Mouse (Mus musculus) embryonic facial prominence, embryonic 14.5 days (tissue): ENCODE measurements around the gene Ankrd36. TPM values are rescaled to one million over a fixed set of nuclear protein-coding genes. Genes with fewer than 3 reads are reported as not detected.

Experiments
- ATAC-seq: fragments of 200-750 bp; cut with Nextera tagmentation; 2 replicates; pipeline ENCODE4 v1.8.0; 2017; ENCODE audit warnings: low read depth, moderate number of reproducible peaks, moderate TSS enrichment
- DNase-seq: peaks from one replicate; pipeline ENCODE4 v3.0.0-alpha.2; 2015; ENCODE audit warnings: low spot score
- H3K27ac ChIP-seq: fragments of 300-500 bp; sonication (generic); replicated peaks from 2 replicates; pipeline ENCODE4 v1.5.1; 2014; ENCODE audit warnings: low read depth, mild to moderate bottlenecking, low read length, moderate library complexity
- H3K27me3 ChIP-seq: fragments of 300-500 bp; sonication (generic); replicated peaks from 2 replicates; pipeline ENCODE4 v1.6.1; 2014; ENCODE audit warnings: low read length; ENCODE audit not compliant: control insufficient read depth, insufficient read depth
- H3K36me3 ChIP-seq: fragments of 300-500 bp; sonication (generic); 2 replicates; pipeline ENCODE4 v1.6.1; 2014; ENCODE audit warnings: low read length, mixed read lengths; ENCODE audit not compliant: control insufficient read depth, insufficient read depth
- H3K4me1 ChIP-seq: fragments of 300-500 bp; sonication (generic); 2 replicates; pipeline ENCODE4 v1.6.1; 2014; ENCODE audit warnings: antibody characterized with exemption, low read length; ENCODE audit not compliant: control insufficient read depth, insufficient read depth
- H3K4me2 ChIP-seq: fragments of 300-500 bp; sonication (generic); 2 replicates; pipeline ENCODE4 v1.6.1; 2014; ENCODE audit warnings: low read depth, mild to moderate bottlenecking, low read length, moderate library complexity, mixed read lengths
- H3K4me3 ChIP-seq: fragments of 300-500 bp; sonication (generic); 2 replicates; pipeline ENCODE4 v1.5.1; 2014; ENCODE audit warnings: low read depth, mild to moderate bottlenecking, low read length
- H3K9ac ChIP-seq: fragments of 300-500 bp; sonication (generic); 2 replicates; pipeline ENCODE4 v1.6.1; 2014; ENCODE audit warnings: low read depth, mild to moderate bottlenecking, low read length, moderate library complexity, mixed read lengths
- H3K9me3 ChIP-seq: fragments of 300-500 bp; sonication (generic); 2 replicates; pipeline ENCODE4 v1.6.1; 2016; ENCODE audit warnings: low read length; ENCODE audit not compliant: control insufficient read depth
- WGBS: fragments of 180-500 bp; shearing (Covaris S2); extraction: QIAGEN DNeasy Blood & Tissue Kit; methylation state at CpG from one replicate; pipeline ENCODE4 v1.1.7; 2014; 5-methylcytosine and 5-hydroxymethylcytosine counted together
- polyA plus RNA-seq: library from polyadenylated mRNA; unstranded; fragments of >200 nt; fragmentation: Nextera tagmentation; extraction: Ambion mirVana; gene quantifications from 2 replicates; pipeline ENCODE4 v1.2.1, GENCODE M21; 2014

Gene Ankrd36
- not detected in 2 replicates for polyA plus RNA-seq

GRCm38 (mm10) chr11:5569474-5569873 is at the start of gene Ankrd36:
Gene Ankrd36, plus strand, starts transcription at chr11:5569684.
- Histone ChIP-seq H3K4me1 (no peaks in the 10 kb centered on the region), H3K36me3 (no peaks in the 10 kb centered on the region), H3K9ac (no peak within 1 kb of the TSS), H3K27ac (no peak within 1 kb of the TSS), H3K4me2 (no peak within 1 kb of the TSS), H3K27me3 (no peaks in the 10 kb centered on the region), H3K9me3 (no peaks in the 10 kb centered on the region), H3K4me3 (no peak within 1 kb of the TSS)
- DNase-seq, result no peak
- ATAC-seq, result no peak
- WGBS, result 84% methylated on average over 12 of the region's 12 CpGs

- ATAC-seq, result peak; percentile 98
- peak within 1 kb of the TSS; percentile 93 for H3K27ac ChIP-seq
- peaks cover 12% of the 10 kb centered on the region for H3K4me1 ChIP-seq
- DNase-seq, result peak; percentile 98
- H3K4me3 ChIP-seq, result peak within 1 kb of the TSS; percentile 85
- H3K36me3 ChIP-seq, result peaks cover 35% of the 10 kb centered on the region
- H3K27me3 ChIP-seq, result no peaks in the 10 kb centered on the region
- H3K9me3 ChIP-seq, result no peaks in the 10 kb centered on the region
- WGBS, result 0% methylated on average over 32 of the region's 72 CpGs
- H3K4me2 ChIP-seq, result peak within 1 kb of the TSS; percentile 68
- H3K9ac ChIP-seq, result peak within 1 kb of the TSS; percentile 96
These were observed 48.8 kb upstream of the Ankrd36 start, which contains the start of gene Xbp1 for GRCm38 (mm10) chr11:5520412-5521265. Gene Xbp1, plus strand, starts transcription at chr11:5520659.

- Histone ChIP-seq H3K9ac (peak overlapping the region; percentile 96), H3K4me2 (peak overlapping the region; percentile 68), H3K27ac (peak overlapping the region; percentile 93), H3K27me3 (no peaks in the 10 kb centered on the region), H3K4me3 (peak overlapping the region; percentile 85), H3K36me3 (peaks cover 40% of the 10 kb centered on the region), H3K4me1 (peaks cover 12% of the 10 kb centered on the region), H3K9me3 (no peaks in the 10 kb centered on the region)
- ATAC-seq (peak; percentile 27; the same call in 1 of the 2 replicates), DNase-seq (no peak)
- WGBS, result 0% methylated on average over 9 of the region's 13 CpGs
These were observed 48.3 kb upstream of the Ankrd36 start for GRCm38 (mm10) chr11:5521266-5521515.

- H3K9me3 ChIP-seq, result no peaks in the 10 kb centered on the region
- H3K9ac ChIP-seq, result peak overlapping the region; percentile 96
- no peaks in the 10 kb centered on the region for H3K27me3 ChIP-seq
- peaks cover 45% of the 10 kb centered on the region for H3K36me3 ChIP-seq
- WGBS, result under 1% methylated on average over 32 of the region's 34 CpGs
- DNase-seq, result peak; percentile 88
- H3K4me1 ChIP-seq, result peaks cover 12% of the 10 kb centered on the region
- peak; percentile 34; the same call in 1 of the 2 replicates for ATAC-seq
- peak overlapping the region; percentile 93 for H3K27ac ChIP-seq
- peak overlapping the region; percentile 68 for H3K4me2 ChIP-seq
- peak overlapping the region; percentile 85 for H3K4me3 ChIP-seq
These were observed 47.8 kb upstream of the Ankrd36 start for GRCm38 (mm10) chr11:5521516-5522291.

- H3K4me3 ChIP-seq, result peak overlapping the region; percentile 85
- H3K9me3 ChIP-seq, result no peaks in the 10 kb centered on the region
- H3K27ac ChIP-seq, result no peak overlapping the region
- H3K36me3 ChIP-seq, result peaks cover 57% of the 10 kb centered on the region
- 89% methylated on average over 11 of the region's 11 CpGs for WGBS
- H3K4me2 ChIP-seq, result peak overlapping the region; percentile 68
- no peaks in the 10 kb centered on the region for H3K27me3 ChIP-seq
- DNase-seq (no peak), ATAC-seq (no peak)
- peaks cover 12% of the 10 kb centered on the region for H3K4me1 ChIP-seq
- peak overlapping the region; percentile 96; the same call in 1 of the 2 replicates for H3K9ac ChIP-seq
These were observed 46.6 kb upstream of the Ankrd36 start for GRCm38 (mm10) chr11:5522798-5523415.

GRCm38 (mm10) chr11:5525418-5525817 is 44.1 kb upstream of the Ankrd36 start:
- 87% methylated on average over 4 of the region's 4 CpGs for WGBS
- no peak overlapping the region for H3K4me3 ChIP-seq

GRCm38 (mm10) chr11:5526573-5527439 is 42.7 kb upstream of the Ankrd36 start:
- Histone ChIP-seq H3K9ac (no peak overlapping the region), H3K4me1 (peaks cover 7% of the 10 kb centered on the region; the same call in 1 of the 2 replicates), H3K27me3 (no peaks in the 10 kb centered on the region), H3K4me3 (no peak overlapping the region), H3K36me3 (peaks cover 96% of the 10 kb centered on the region), H3K4me2 (no peak overlapping the region), H3K9me3 (no peaks in the 10 kb centered on the region), H3K27ac (no peak overlapping the region)
- WGBS, result 88% methylated on average over 7 of the region's 7 CpGs
- no peak for ATAC-seq
- no peak for DNase-seq

More at GRCm38 (mm10) chr11:5525418-5525817, 44.1 kb upstream of the Ankrd36 start:
- Histone ChIP-seq H3K27me3 (no peaks in the 10 kb centered on the region), H3K36me3 (peaks cover 82% of the 10 kb centered on the region), H3K4me2 (no peak overlapping the region), H3K27ac (no peak overlapping the region), H3K9me3 (no peaks in the 10 kb centered on the region), H3K9ac (no peak overlapping the region), H3K4me1 (peaks cover 7% of the 10 kb centered on the region; the same call in 1 of the 2 replicates)
- DNase-seq (no peak), ATAC-seq (no peak)
